Mouse (Mus musculus): Measurements from ENCODE around the gene Tyrobp.

Gene Tyrobp

GRCm38 (mm10) chr7:30463568-30463967 is 50.0 kb downstream of the Tyrobp start:
- DNase-seq (ENCODE audit: low read depth, low spot score), result peak; percentile 92

- peak; percentile 81 for DNase-seq (ENCODE audit: low read depth, low spot score)
Observed at GRCm38 (mm10) chr7:30463996-30464395, 50.4 kb downstream of the Tyrobp start.

- DNase-seq (ENCODE audit: low read depth, low spot score), result peak; percentile 97
Observed at GRCm38 (mm10) chr7:30464816-30465300, 51.3 kb downstream of the Tyrobp start.

Data from R1 (cell line).